Mouse (Mus musculus) limb, embryonic 15.5 days (tissue): ENCODE data around the gene Camk2n2. TPM values are rescaled to one million over a fixed set of nuclear protein-coding genes. Genes with fewer than 3 reads are reported as not detected.

Experiments used
- ATAC-seq: fragments of 200-750 bp; cut with Nextera tagmentation; 2 replicates; pipeline ENCODE4 v1.8.0; 2017; ENCODE audit warnings: low read depth, moderate TSS enrichment; ENCODE audit not compliant: insufficient number of reproducible peaks, low FRiP score, low TSS enrichment
- H3K27ac ChIP-seq: fragments of 300-500 bp; sonication (generic); 2 replicates; pipeline ENCODE4 v1.5.1; 2015; ENCODE audit warnings: moderate library complexity, mild to moderate bottlenecking, inconsistent platforms
- H3K27me3 ChIP-seq: fragments of 300-500 bp; sonication (generic); 2 replicates; pipeline ENCODE4 v1.6.1; 2015; ENCODE audit warnings: inconsistent platforms
- H3K36me3 ChIP-seq: fragments of 300-500 bp; sonication (generic); 2 replicates; pipeline ENCODE4 v1.6.1; 2015; ENCODE audit warnings: inconsistent platforms
- H3K4me1 ChIP-seq: fragments of 300-500 bp; sonication (generic); 2 replicates; pipeline ENCODE4 v1.6.1; 2015; ENCODE audit warnings: inconsistent platforms
- H3K4me2 ChIP-seq: fragments of 300-500 bp; sonication (generic); 2 replicates; pipeline ENCODE4 v1.6.1; 2015; ENCODE audit warnings: mild to moderate bottlenecking, inconsistent platforms
- H3K4me3 ChIP-seq: fragments of 300-500 bp; sonication (generic); 2 replicates; pipeline ENCODE4 v1.5.1; 2015; ENCODE audit warnings: mild to moderate bottlenecking, inconsistent platforms
- H3K9ac ChIP-seq: fragments of 300-500 bp; sonication (generic); 2 replicates; pipeline ENCODE4 v1.6.1; 2015; ENCODE audit warnings: inconsistent platforms
- H3K9me3 ChIP-seq: fragments of 300-500 bp; sonication (generic); 2 replicates; pipeline ENCODE4 v1.6.1; 2016; ENCODE audit warnings: inconsistent platforms
- WGBS: fragments of 180-500 bp; shearing (Covaris S2); methylation state at CpG from one replicate; pipeline ENCODE4 v1.1.7; 2015; 5-methylcytosine and 5-hydroxymethylcytosine counted together
- polyA plus RNA-seq: library from polyadenylated mRNA; unstranded; fragments of >200 nt; fragmentation: Nextera tagmentation; extraction: Ambion mirVana; gene quantifications from 2 replicates; pipeline ENCODE4 v1.2.1, GENCODE M21; 2015

Gene Camk2n2
- polyA plus RNA-seq, 1 experiment from 2014 or later, result 1.2 TPM

DNA sequence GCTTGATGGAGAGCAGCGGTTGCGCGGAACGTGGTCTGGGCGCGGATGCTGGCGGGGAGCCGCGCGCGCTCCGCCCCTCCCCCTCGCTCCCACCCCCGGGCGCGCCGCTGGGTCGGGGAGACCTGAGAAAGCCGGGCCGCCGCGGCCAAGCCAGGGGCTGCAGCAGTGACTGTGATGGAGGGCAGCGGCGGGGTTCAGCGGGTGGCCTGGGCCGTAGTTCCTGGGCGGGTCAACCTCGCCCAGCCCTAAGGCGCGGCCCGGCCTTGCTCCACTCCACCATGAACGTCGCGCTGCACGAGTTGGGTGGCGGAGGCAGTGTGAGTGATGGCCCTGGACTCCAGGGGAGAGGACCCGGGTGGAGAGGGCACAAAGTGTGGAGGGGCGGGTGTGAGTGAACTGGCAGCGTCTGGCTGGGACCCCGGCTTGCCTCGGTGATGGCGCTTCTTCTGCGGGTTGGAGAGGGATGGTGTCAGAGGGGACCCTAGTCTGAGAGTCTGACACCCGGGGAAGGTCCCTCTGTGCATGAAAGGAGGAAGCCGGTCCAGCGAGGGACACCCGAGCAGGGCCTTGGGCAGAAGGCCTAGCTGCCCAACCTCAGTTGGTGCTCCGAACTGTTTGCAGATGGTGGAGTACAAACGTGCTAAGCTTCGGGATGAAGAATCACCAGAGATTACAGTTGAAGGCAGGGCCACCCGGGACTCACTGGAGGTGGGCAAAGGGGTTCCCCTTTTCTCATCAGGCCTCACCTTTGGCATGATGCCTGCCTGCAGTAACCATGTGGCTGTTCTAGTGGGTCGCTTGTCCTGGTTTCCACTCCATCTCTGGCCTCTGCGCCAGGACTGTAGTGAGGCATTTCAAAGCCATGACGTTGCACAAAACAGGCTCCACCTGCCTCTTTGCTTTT, 8.9 kb upstream of the Camk2n2 start, which contains the start of gene Ece2:
Gene Ece2, plus strand, starts transcription at position 98 of the 904 bp plus-strand sequence.
- Histone ChIP-seq H3K9me3 (no peaks in the 10 kb centered on the region), H3K4me3 (peak within 1 kb of the TSS; percentile 56), H3K4me2 (peak within 1 kb of the TSS; percentile 95), H3K36me3 (peaks cover 2% of the 10 kb centered on the region; the same call in 1 of the 2 replicates), H3K27ac (no peak within 1 kb of the TSS), H3K9ac (peak within 1 kb of the TSS; percentile 54), H3K27me3 (peaks cover 18% of the 10 kb centered on the region; the same call in 1 of the 2 replicates), H3K4me1 (peaks cover 14% of the 10 kb centered on the region)
- WGBS, result 6% methylated on average over 50 of the region's 54 CpGs
- no peak for ATAC-seq

DNA sequence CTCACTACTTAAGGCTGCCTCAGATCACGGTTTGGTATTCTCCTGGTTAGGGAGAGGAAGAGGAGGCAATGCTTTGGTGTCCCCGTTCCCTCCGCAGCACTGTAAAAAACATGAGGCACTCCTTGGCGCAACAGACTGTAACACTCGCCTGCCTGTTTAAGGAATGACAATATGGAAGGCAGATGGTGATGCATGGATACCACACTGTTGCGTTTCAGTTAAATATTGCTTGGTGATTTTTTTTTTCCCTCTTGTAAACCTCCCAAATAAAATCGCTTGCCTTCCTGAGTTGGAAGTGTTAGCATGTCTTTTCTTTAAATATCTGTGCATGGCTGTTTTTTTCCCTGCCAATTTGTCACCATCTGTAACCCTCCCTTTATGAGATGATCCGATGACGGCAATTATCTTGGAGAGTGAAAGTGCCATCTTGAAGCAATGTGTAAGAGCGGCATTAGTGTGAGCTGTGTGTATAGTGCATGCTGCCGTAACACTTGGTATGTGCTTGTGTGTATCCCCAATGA, 7.8 kb upstream of the Camk2n2 start:
- H3K4me3 ChIP-seq, result peak overlapping the region; percentile 56; the same call in 1 of the 2 replicates
- no peak overlapping the region for H3K27ac ChIP-seq
- H3K27me3 ChIP-seq, result peaks cover 18% of the 10 kb centered on the region; the same call in 1 of the 2 replicates
- H3K9me3 ChIP-seq, result no peaks in the 10 kb centered on the region
- H3K9ac ChIP-seq, result no peak overlapping the region
- peak overlapping the region; percentile 95; the same call in 1 of the 2 replicates for H3K4me2 ChIP-seq
- WGBS, result 31% methylated on average over 11 of the region's 11 CpGs
- ATAC-seq, result no peak
- peaks cover 2% of the 10 kb centered on the region; the same call in 1 of the 2 replicates for H3K36me3 ChIP-seq
- H3K4me1 ChIP-seq, result peaks cover 14% of the 10 kb centered on the region

DNA sequence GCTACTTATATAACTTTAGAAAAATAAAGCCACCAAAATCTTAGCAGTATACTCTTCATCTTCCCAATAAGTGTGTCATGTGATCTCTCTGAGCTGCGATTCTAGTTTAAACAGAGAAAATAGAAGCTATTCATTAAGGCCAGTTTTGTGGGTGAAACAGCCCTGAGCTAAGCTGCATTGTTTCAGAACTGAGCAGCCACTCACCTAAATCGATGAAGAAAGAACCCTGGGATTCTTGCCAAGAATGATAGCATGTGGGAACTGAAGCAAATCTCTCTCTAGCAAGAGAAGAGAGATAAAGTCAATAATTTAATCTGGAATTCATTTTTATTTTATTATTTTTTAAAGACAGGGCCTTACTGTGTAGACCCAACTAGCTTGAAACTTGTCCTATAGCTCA, 2.1 kb upstream of the Camk2n2 start:
- WGBS, result 71% methylated on average over 2 of the region's 2 CpGs
- Histone ChIP-seq H3K27ac (no peak overlapping the region), H3K4me1 (peaks cover 35% of the 10 kb centered on the region), H3K9ac (no peak overlapping the region), H3K4me2 (no peak overlapping the region), H3K27me3 (peaks cover 42% of the 10 kb centered on the region), H3K4me3 (no peak overlapping the region), H3K36me3 (0 out of 2 replicates have a peak, but pooled peaks cover 3% of the 10 kb centered on the region), H3K9me3 (no peaks in the 10 kb centered on the region)
- ATAC-seq, result no peak

DNA sequence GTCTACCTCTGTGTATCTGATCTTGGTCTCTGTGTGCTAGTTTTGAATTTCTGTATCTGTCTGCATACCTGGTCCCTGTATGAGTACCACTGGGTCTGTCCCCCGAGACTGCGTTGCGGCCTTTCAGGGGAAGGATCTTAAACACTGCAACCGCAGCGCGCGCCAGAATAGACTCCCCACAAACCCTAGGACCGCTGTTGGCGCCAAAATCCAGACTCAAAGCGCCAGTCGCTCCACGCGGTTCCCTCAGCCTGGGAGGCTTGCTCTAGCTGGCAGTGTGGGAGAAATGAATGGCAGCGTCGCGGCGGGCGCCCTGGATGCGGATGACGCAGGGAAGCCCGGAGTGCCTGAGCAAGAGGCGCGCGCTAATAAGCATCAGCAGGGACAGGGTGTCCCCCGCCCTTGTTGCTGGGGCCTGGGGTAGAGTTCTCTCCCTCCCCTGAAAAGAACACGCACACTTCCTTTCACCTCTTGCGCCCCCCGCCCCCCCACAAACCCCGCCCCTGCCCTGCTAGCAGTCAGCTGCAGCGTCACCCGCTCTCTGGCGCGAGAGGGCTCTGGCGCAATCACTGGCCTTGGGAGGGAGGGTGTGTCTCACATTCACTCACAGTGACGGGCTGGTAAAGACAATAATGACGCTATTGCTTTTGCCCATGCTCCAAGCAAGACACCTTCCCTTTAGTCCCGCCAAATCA, 1.1 kb upstream of the Camk2n2 start:
- Histone ChIP-seq H3K9me3 (no peaks in the 10 kb centered on the region), H3K36me3 (peaks cover 7% of the 10 kb centered on the region), H3K4me3 (peak overlapping the region; percentile 69), H3K4me2 (peak overlapping the region; percentile 100), H3K27me3 (peaks cover 50% of the 10 kb centered on the region), H3K27ac (peak overlapping the region; percentile 48; the same call in 1 of the 2 replicates), H3K9ac (peak overlapping the region; percentile 54; the same call in 1 of the 2 replicates), H3K4me1 (peaks cover 35% of the 10 kb centered on the region)
- ATAC-seq, result no peak
- under 1% methylated on average over 37 of the region's 37 CpGs for WGBS

DNA sequence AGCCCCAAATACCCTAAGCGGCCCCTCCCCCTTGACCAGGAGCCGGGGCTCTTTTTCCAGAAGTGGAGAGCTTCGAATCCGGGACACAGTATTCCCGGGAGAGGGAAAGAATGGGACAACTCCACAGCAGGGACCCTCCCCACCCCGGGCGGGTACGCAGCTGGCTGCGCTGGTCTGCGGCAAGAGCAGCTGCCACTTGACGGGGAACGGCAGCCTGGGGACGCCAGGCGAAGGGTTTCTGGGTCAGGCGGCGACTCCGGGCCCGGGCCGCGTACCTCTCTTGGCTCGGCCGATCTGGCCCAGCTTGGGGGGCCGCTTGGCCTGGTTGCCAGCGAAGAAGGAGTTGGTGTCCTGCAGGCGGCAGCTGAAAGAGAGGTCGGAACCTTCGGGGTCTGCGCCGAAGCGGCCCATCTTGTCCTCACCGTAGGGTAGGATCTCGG, 316 bp downstream of the Camk2n2 start:
- H3K27me3 ChIP-seq, result peaks cover 50% of the 10 kb centered on the region
- no peak overlapping the region for H3K27ac ChIP-seq
- no peaks in the 10 kb centered on the region for H3K9me3 ChIP-seq
- WGBS, result 0% methylated on average over 32 of the region's 32 CpGs
- peaks cover 7% of the 10 kb centered on the region for H3K36me3 ChIP-seq
- H3K4me2 ChIP-seq, result peak overlapping the region; percentile 100
- H3K4me3 ChIP-seq, result peak overlapping the region; percentile 69
- H3K9ac ChIP-seq, result peak overlapping the region; percentile 54
- no peak; the same call in 1 of the 2 replicates for ATAC-seq
- peaks cover 35% of the 10 kb centered on the region for H3K4me1 ChIP-seq

DNA sequence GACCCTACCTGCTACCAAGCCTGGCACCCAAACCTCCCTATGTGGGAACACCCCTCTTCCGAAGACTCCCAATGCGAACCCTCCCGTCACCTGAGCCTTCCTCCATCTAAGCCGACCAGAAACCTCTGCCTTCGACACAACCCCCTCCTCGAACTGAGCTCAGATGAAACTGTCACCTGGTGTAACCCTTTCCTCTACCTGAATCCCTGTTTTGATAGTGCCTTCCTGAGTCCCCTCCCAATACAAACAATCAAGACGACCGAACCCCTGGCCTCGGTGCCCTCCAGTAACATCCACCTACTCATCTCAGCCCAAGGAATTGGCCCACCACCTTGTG, 720 bp downstream of the Camk2n2 start:
- Histone ChIP-seq H3K36me3 (peaks cover 7% of the 10 kb centered on the region), H3K27ac (no peak overlapping the region), H3K9ac (no peak overlapping the region), H3K4me2 (peak overlapping the region; percentile 100), H3K4me1 (peaks cover 35% of the 10 kb centered on the region), H3K27me3 (peaks cover 50% of the 10 kb centered on the region), H3K9me3 (no peaks in the 10 kb centered on the region), H3K4me3 (peak overlapping the region; percentile 69)
- ATAC-seq, result no peak
- WGBS, result under 1% methylated on average over 9 of the region's 9 CpGs

DNA sequence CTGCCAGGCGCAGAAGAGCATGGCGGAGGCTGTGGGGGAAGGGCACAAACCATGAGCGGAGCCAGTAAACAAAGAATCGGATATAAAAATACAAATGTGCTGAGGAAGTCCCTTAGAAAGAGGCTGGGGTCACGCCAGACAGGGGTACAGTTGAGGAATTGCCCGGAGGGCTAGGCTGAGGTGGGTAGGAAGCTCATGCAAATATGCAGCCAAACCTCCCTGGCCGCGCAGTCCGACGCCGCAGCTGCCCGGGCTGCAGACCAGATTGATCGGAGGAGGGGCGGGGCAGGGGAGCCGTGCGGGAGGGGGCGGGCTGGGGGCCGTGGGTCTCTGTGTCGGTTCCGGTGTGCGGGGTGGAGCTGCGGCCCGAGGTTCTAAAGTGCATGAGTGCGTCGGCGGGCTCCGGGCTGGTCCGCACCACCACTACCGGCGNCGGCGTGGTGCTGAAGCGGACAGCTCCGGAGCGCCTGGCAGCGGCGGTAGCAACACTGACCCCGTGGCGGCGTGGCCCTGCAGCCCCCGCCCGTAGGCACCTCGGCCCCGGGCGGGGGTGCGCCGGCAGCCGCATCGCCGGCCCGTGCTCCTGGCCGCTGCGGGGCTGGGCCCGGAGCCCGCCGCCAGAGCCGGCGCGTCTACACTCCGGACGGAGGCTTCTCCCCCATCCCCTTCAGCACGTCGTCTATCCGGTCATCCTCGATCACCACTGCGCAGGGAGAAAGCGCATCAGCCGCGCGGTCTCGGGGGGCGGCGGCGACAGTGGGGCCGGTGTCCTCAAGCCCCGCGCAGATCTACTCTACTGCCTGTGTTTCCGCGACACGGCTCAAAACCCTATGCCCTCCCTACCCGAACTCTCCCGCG, 1.3 kb downstream of the Camk2n2 start:
- Histone ChIP-seq H3K4me2 (peak overlapping the region; percentile 100), H3K27me3 (peaks cover 50% of the 10 kb centered on the region), H3K9me3 (no peaks in the 10 kb centered on the region), H3K27ac (no peak overlapping the region), H3K9ac (no peak overlapping the region), H3K36me3 (peaks cover 7% of the 10 kb centered on the region), H3K4me3 (peak overlapping the region; percentile 69), H3K4me1 (peaks cover 35% of the 10 kb centered on the region)
- ATAC-seq, result no peak; the same call in 1 of the 2 replicates
- 3% methylated on average over 74 of the region's 83 CpGs for WGBS

DNA sequence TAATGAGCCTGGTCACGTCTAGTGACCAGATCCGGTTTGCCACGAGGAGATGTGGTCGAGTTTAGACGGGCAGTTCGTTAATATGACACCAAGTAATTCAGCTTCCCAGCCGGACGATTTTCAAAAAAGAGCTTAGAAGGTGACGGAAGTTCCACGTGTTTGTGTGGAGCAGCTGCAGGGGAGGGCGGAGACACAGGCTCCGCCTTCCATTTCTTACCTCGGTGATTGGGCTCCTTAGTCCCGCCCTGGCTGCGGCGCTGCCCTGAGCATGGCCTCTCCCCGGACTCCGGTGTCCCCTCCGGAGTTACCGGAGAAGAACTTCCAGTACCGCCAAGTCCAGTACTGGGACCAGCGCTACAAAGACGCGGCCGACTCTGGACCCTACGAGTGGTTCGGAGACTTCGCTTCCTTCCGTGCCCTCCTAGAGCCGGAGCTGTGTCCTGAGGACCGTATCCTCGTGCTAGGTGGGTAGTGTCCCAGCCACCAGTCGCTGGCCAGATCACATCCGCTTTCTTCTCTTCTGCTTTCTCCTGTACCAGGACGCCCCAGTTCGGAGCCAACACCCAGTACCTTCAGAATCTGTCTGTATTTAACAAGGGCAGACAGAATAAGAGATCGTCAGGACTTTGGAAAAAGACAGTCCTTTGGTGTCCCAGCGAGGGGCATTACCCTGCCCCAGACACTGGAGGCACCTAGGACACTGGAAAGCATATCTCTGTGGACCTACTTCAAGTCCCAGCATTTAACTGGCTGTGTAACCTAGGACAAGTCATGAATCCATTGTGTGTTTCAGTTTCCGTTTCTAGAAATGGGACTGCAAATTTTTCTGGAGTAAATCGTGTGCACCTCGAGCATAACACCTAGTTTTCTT, 9.5 kb downstream of the Camk2n2 start, which contains the start of the genes Eef1akmt4, Gm49333 and Alg3:
Gene Eef1akmt4, plus strand, starts transcription at position 237 of the 871 bp plus-strand sequence.
Gene Gm49333, plus strand, starts transcription at position 254 of the 871 bp plus-strand sequence.
Gene Alg3, minus strand, starts transcription at position 379 of the 871 bp plus-strand sequence.
- WGBS, result 2% methylated on average over 41 of the region's 41 CpGs
- peak; percentile 94 for ATAC-seq
- H3K27me3 ChIP-seq, result no peaks in the 10 kb centered on the region

DNA sequence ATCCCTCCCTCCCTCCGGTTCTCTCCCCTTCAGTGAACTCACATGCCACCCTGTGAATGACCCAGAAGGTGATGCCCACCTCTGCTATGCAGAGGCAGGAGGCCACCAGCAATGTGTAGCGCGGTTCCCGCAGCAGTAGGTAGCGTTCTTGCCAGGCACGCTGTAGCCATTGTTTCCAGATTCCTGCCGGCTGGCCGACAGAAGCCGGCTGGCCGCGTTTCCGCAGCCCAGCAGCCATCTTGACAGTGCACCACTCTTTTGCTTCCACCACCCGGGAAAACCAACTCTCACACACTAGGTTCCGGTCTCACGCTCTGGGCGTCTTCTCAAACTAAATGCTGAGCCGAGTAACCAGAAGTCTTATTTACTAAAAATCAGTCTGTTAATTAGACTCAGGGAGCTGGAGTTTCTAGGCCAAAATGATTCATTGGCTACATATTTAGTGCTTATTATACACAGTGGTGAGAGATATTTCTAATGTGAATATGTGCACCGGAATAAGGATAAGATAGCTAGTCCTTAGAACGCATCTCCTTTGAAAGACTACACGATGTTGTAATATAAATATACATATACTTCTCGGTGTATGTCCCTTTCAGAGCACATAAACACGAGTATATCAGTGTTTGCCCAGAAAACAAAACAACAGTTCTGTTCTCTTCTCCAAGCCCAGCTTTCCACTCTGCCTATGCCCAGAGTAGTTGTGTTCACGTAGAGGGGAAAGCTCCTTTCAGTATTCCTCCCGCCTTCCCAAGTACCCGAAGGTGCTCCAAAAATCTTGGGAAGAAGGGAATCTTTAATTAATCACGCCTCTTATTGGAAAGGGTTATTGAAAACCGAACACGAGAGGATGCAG, 10.4 kb downstream of the Camk2n2 start:
- under 1% methylated on average over 28 of the region's 28 CpGs for WGBS

More for the DNA sequence above, 9.5 kb downstream of the Camk2n2 start, which contains the start of the genes Eef1akmt4, Gm49333 and Alg3:
- Histone ChIP-seq H3K4me3 (peak within 1 kb of the TSS; percentile 58), H3K4me2 (peak within 1 kb of the TSS; percentile 91), H3K27ac (peak within 1 kb of the TSS; percentile 85), H3K4me1 (peaks cover 9% of the 10 kb centered on the region), H3K36me3 (peaks cover 17% of the 10 kb centered on the region), H3K9ac (peak within 1 kb of the TSS; percentile 61), H3K9me3 (no peaks in the 10 kb centered on the region)

More for the DNA sequence above, 10.4 kb downstream of the Camk2n2 start:
- peaks cover 9% of the 10 kb centered on the region for H3K4me1 ChIP-seq
- peak overlapping the region; percentile 58 for H3K4me3 ChIP-seq
- peak overlapping the region; percentile 91 for H3K4me2 ChIP-seq
- peak overlapping the region; percentile 61 for H3K9ac ChIP-seq
- peaks cover 26% of the 10 kb centered on the region for H3K36me3 ChIP-seq
- H3K9me3 ChIP-seq, result no peaks in the 10 kb centered on the region
- ATAC-seq, result no peak; the same call in 1 of the 2 replicates
- no peaks in the 10 kb centered on the region for H3K27me3 ChIP-seq
- H3K27ac ChIP-seq, result peak overlapping the region; percentile 85
